Mouse (Mus musculus): Measurements from ENCODE around the gene Dennd6b.

The Dennd6b gene

DNA sequence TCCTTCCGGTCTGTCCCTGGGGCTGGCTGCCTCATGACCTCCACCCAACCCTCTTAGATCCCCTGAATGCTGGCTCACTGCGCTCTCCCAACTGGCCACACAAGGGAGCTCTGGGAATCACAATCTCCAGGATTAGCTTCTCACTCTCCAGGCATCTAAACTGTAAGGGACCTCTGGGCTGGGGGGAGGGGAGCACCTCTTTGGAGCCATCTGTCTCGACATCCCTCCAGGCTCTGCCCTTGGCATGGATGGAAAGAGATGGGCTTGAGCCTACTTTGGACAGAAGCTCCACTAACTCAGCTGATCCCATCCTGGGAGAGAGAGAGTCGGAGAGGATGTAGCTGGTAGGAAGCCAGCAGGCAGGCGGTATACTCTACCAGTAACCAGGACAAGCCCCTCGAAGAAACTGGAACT is 14.0 kb downstream of the Dennd6b start:
- in situ Hi-C loops (cut with MboI, MseI) = no loop called here

DNA sequence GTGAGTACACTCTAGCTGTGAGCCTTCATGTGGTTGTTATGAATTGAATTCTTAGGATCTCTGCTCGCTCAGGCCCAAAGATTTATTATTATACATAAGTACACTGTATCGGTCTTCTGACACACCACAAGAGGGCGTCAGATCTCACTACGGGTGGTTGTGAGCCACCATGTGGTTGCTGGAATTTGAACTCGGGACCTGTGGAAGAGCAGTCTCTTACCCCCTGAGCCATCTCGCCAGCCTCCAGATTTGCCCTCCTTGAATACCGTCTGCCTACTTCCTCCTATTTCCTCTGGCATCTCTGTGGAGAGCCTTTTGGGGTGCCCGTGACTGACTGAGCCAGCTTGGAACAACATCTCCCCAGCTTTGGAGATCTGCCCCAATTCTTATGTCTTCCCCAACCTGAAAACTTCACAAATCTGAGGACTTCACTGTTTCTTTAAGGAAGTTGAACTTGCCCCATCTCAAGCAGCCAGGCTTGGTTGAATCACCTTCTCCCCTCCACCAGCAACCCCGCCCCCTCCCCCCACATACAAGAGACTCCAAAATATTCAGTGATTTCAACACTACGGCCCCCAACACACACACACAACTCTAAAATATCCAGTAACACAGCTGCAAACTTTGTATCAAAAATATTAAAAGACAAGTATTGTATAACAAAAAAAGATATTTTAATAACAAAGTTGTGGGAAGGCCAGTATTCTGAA is 14.6 kb downstream of the Dennd6b start:
- in situ Hi-C loops (cut with MboI, MseI) = no loop called here

DNA sequence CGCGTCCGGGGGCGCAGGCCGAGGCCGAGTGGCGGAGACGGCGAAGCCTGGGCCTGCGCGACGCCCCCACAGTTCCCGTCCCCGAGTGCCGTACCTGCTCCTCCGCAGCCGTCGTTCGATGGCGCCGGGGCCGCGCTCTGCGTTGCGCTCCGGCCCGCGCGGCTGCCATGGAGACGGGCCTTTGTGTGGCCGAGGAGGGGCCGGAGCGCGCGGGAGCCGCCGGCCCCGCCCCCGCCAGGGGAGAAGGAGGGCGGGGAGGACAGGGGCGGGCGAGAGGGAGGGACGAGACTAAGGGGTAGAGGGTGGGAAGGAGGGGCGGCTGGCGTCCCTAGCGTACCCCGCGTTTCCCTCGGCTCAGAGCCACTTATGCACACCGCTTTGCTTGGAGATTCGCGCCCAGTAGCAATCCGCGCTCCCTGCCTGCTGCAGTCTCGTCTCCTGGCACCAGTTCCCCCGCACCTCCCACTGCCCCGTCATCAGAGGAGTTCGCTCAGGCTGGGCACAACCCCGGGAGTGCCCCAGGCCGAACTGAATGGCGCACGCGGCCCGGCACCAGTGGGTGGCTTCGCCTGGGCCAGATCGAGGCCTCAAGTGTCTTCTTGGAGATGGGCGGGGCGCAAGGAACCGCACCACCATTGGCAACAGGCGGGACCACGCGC is 15.6 kb downstream of the Dennd6b start, which contains the start of gene Plxnb2:
Plxnb2 (minus strand) TSS at position 218 of the 659 bp plus-strand sequence.
- in situ Hi-C loops (cut with MboI, MseI) = no loop called here

DNA sequence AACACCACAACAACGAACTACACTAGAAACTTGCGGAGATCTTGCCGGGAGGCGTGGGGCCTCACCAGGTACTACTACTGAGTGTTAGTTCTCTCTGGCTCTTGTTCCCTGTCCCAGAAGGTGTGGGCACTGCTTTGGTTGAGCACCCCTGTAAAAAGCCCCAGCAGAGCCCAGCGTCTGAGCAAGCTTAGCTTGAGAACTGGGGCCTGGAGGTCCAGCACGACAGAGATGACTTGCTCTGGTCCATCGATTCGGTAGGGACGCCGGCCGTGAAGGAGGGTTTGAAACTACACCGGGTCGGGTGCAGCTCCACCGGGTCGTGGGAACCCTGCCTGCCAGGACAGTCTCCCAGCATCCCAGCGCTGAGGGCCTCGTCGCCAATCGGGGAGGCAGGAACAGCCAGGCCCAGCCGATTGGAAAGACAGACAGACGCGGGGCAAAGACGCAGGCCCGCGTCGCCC is 16.2 kb downstream of the Dennd6b start:
- in situ Hi-C loops (cut with MboI, MseI) = no loop called here

DNA sequence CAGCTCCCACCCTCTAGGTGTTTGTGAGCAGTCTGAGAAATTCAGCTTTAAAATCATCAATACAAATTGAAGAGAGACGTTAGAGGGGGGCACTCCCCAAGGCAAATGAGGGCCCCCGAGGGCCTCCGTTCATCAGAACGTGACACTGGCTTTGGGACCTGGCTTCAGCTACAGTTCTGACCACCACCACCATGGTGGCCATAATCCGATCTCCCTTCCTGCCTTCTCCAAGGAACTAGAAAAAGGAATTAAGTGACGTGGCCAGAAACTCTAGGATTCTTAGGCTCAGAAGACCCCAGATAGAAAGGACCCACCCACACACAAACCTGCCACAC is 16.7 kb downstream of the Dennd6b start:
- in situ Hi-C loops (cut with MboI, MseI) = no loop called here

DNA sequence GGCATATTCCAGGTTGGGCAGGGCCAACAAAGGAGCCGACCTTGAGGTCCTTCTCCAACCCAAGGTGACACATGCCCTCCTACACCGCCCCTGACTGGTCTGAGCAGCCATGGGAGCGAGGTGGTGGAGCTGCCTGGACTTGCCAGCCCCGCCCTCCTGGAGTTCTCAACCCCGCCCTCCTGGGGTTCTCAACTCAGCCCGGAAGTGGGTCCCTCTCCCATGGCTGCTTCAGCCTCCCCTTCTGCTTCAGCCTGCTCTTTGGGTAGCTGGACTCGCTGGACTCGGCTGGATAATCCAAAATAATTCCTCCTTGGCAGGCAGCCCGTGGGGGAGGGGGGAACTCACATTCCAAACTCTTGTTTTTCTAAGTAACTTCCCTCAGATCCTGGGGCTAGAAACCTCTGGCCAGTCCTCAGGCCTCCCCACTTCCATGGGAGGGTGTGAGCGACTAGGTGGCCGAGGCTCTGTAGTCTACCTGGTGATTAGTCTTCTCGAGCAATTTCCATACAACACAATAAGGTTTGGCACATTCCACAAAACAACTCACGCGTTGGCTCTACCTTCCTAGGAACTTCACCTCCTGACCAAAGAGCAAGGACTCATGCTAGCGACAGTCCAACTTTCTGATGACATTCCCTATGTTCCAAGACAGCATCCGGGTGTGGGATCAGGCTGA is 17.2 kb downstream of the Dennd6b start:
- in situ Hi-C loops (cut with MboI, MseI) = no loop called here

DNA sequence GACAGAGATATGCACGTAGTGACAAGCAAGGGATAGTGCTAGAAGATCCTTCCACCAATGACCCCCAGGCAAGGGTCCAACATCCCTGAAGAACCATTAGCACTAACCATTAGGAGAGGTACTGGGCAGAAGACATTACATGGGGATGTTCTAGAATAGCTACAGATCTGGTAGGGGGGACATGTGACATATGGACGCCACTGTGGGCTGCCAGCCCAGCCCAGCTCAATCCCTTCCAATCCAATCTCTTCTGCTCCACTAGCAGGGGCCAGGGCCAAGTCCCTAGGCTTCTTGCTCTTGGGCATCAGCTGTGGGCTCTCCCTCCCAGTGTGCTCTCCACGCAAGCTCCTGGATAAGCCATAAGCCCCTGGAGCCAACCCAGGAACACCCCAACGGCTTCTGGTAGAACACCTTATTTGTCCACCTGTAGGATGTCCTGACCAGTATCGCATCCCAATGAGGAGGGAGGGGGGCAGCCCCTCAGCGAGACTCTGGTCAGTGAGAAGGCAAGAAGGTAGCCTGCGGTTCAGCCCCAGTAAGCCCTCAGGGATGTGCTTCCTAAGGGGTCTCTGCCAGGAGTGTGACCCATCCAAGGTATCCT is 17.9 kb downstream of the Dennd6b start:
- in situ Hi-C loops (cut with MboI, MseI) = no loop called here

DNA sequence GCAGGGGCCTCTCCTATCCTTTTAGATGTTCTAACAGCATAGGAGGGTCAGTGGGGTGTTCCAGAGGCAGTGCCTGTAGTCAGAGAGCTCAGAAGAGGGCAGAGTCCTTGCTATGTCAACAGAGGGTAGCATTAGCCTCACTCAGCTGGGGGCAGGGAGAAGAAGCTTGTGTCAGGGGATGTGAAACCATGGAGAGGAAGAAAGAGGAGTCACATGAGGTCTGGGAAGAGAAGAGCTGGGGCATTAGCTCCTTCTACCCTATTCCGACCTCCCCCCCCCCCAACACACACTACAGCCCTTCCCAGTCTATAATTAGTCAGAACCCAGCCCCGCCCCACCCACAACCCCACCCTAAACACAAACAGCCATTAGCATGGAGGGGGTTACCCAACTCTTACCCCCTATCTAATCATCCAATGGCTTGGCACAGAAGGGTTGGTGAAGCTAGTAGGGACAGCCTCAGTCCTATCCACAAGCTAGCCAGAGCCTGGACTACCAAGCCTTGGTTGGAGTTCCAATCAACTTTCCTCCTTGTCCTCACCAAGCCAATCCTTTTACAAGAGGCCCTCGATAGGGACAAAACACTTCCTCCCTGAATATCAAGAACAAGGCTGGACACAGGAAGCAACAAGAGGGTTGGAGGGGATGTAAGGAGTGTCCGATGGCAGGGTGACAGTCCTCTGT is 18.6 kb downstream of the Dennd6b start:
- in situ Hi-C loops (cut with MboI, MseI) = no loop called here

DNA sequence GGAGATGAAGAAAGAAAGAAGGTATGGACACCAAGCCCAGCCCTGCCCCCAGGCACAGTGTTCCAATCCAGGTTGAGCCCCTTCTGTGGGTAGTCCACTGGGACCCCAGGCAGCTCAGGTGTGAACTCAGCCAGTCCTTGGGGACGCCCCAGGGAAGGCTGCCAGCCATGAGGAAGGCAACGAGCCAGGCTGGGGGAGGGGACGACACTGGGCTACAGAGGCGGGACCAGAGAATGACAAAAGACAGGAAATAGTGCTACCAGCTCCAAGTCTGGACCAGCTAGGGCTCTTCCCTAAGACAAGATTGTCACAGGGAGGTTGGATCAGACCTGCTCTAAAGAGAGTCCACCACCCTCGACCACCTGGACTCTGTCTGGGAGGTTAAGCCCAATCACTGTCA is 19.2 kb downstream of the Dennd6b start:
- in situ Hi-C loops (cut with MboI, MseI) = no loop called here

DNA sequence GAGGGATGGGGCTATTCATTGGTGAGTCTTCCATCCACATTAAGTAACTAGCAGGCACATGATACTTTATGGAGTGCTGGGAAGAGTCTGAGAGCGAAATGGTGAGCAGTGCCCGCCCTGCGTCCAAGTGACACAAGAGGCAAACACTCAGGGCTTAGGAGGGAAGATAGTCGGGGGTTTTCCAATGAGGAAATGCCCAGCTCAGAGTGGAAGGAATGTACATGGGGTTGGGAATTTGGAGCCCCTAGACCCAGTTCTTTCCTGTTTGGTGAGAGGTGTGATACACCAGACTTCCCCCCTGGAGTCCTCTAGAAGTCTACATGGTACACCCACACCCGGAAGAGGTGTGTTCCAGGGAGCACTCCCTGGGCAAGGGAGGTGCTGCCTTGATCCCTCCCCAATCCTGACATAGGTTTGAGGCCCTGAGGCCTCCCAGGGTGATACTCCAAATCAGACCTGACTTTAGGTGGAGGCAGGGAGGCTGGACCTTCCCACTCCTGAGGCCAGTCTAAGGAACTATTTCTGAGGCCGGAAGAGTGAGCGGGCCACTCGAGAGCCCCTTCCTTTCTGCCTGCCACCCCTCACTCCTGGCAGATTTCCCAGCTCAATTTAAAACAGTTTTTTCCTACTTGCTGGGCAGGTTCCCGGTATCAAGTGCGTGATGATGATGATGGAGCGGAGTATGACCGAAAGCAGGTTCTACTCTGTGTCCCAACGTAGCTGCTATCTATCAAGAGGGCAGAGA is 20.7 kb downstream of the Dennd6b start:
- in situ Hi-C loops (cut with MboI, MseI) = no loop called here

DNA sequence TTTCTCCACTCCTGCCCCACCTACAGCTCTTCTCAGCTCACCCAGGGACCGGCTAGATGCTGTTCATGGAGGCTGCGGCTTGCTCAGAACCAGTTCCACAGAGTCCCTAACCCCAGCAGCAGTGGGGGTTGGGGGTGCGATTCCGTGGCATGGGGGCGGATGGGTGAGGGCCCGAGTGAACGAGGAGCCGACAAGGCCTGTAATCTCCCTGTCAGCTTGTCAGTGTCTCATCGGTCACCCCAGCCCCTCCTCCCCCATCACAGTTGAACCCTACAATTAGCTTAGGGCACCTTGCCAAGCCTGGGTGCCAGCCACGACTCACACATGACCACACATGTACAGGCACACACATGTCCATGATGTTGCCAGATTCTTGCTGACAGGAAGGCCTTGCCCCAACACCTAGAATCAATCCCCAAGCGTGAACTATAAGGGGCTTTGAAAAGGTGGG is 21.4 kb downstream of the Dennd6b start:
- in situ Hi-C loops (cut with MboI, MseI) = no loop called here

DNA sequence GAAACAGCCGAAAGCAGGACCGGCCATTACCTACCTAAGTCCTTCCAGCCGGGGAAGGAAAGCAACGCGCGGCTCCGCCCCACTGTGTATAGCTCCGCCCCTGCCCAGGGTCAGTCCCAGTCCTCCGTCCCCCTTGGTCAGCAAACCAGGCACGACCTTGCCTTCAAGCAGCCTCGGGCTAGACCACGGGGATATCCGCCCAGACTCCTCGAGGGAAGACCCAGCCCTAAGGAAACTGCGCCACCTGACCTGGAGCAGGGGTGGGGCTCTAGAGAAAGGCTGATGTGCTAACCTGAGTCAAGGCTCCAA is 22.4 kb downstream of the Dennd6b start:
- in situ Hi-C loops (cut with MboI, MseI) = no loop called here

DNA sequence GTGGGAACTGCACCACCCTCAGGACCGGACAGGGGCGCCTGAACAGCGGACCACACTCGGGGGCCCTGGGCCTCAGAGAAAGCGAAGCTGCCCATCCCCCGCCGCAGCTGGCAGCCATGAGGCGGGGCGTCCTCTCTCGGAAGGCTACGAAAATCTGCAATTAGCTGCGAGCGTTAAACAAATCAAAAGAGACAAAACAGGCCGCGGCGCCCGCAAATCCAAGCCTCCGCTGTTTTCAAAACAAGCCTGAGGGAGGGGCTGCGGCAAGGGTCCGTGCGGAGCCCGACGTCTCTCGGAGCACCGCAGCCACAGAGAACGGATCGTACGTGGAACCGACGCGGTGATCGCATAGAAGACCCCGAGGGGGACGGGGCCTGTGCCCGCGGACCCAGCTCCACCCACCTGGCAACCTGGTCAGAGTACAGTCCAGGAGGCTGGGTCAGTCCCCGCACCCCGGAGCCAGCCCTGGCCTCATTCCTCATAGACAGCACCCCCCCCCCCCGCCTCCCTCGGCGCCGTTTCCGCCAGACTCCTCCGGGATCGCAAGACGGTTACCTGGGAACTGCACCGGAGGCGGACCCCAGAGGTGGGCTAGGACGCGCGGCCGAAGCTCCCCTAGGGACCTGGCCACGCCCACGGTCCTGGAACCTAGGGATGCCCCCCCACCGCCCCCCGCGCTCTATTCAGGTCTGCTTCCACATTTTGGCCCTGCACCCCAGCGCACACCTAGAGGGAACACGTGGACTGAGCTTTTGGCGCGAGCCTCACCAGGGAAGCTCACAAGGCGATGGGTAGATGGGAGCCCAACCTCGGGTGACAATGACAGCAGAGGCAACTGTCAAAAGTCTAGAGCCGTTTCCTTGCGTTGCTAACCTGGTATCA is 23.0 kb downstream of the Dennd6b start:
- in situ Hi-C loops (cut with MboI, MseI) = no loop called here

DNA sequence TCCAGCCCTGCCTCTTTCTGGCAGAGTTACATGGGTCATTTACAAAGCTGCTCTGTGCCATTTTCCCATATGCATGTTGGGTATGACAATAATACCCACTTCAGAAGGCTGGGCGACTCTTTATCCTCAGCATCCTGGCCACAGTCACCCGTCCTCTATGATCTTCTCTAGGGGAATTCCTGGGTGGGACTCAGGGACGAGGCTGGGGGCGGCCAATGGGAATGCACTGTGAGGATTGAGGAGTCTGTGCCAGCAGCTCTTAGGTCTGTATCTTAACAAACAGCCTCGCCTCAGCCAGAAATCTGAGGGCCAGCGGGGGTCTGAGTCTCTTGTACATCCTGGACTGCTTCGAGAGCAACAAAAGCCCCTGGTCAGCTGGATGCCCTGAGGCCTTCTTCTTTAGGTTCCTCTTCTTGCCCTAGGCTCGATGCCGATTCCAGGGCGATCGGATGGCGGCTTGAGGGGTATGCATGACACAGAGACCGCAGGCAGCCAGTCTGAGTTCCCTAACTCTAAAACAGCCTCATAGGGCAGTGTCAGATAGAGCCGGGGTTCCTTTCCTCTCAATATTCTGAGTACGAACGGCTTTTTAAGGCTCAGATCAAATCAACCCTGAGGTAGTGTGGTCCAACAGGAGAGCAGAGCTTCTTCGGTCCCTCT is 23.9 kb downstream of the Dennd6b start:
- in situ Hi-C loops (cut with MboI, MseI) = no loop called here

DNA sequence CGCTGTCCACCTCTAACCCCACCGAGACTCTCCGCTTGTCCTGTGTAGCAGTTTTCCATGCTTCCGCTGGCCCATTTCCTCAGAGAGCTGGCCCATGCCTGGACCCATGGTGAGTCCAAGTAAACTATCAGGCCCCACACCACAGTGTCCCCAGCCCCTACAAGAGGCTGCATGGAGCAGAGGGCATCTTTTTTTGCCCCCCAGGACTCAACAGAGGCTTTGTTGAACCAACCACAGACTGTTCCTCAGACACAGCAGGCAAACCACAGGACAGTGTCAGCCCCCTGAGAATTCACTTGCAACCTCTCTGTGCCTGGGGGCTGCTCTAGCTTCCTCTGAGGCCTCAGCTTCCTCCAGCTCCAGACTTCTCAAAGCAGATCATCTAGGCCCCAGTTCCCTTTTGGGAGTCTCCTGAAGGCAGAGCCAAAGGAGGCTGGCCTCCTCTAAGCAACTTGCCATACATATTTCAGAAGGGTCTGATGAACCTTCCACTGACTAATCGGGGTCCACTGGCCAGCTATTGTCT is 24.7 kb downstream of the Dennd6b start:
- in situ Hi-C loops (cut with MboI, MseI) = no loop called here

DNA sequence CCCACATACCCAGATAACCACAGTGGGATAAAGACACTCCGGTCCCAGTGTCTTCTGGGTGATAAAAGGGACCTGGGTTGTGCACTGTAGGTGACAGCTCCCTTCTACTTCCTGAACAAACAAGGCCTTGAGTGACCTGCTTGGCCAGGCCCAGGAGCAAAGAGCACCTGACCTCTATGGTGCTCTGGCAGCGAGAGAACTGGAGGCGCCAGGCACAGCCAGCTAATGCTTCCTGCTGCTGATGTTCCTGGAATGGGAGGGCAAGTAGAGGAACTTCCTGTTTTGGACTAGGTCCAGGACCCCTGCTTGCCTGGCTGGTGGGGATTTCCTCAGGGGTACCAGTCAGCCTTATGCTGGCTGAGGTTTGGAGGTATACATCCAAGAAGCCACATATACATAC is 26.2 kb downstream of the Dennd6b start:
- in situ Hi-C loops (cut with MboI, MseI) = no loop called here

DNA sequence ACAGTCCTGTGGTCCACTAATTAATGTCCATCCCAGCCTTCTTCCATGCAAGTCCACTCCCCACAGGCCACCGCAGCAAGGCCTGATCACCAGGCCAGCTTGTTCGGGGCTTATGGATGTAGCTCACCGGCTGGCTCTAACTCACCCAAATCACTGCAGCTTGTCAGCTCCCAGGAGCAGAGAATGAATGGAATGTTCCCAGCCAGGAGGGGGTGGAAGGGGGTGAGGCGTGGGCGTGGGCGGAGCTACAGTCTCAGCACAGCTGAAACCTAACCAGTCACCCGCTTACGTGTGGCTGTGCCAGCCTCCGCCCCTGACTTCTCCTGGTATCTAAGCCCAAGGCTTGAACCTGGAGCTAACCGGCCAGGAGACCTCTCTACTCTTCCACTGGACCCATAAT is 26.9 kb downstream of the Dennd6b start:
- in situ Hi-C loops (cut with MboI, MseI) = no loop called here

DNA sequence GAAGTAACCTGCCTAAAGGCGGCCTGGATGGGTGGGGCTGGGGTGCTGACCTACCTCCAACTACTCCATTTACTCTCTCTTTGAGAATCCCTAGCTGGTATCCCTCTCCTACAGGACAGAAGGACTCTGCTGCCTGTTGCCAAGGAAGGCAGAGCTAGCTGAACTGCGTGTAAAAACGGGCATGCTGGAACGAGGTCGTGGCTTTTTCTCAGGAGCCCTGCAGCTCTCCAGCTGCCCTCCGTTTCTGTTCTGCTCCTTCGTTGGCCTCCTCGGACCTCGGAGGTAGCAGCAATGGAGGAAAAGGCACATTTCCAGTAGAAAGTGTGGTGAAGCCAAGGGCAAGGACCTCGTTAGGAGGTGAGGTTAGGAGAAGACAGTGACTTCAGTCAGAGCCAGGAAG is 27.4 kb downstream of the Dennd6b start:
- in situ Hi-C loops (cut with MboI, MseI) = no loop called here

DNA sequence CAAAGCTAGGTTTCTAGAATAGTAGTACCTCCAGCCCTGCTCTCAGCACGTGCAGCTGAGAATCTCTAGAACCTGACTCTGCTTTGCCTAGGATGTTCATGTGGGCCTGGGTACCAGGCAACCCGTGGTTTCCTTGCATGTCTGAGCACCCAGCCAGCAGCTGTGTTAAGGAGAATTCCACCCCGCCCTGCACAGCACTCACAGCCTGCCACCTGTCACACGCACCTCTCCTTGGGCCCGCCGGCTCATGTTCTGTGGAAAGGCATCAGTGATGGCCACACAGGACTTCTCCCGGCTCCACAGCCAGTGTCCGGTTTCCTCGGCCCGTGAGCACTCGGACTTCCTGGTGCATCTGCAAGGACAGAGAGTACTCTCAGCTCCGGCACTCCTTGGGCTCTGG is 30.8 kb downstream of the Dennd6b start:
- in situ Hi-C loops (cut with MboI, MseI) = no loop called here
